Mouse (Mus musculus) thymus, postnatal 25 days (tissue): ENCODE data around the gene Gck.
"Not testable (repeated sequence)": the region's sequence is repeated elsewhere in the genome, so short reads cannot be mapped to it uniquely, and the experiment has no call there.

Experiments
- DNase-seq: peaks from one replicate; pipeline ENCODE4 v3.0.0; 2022

Gene Gck

GRCm38 (mm10) chr11:5907096-5907495 lies 42.8 kb downstream of the Gck start:
- no peak for DNase-seq

- no peak for DNase-seq
Observed at GRCm38 (mm10) chr11:5905778-5906518, 43.9 kb downstream of the Gck start.

DNA sequence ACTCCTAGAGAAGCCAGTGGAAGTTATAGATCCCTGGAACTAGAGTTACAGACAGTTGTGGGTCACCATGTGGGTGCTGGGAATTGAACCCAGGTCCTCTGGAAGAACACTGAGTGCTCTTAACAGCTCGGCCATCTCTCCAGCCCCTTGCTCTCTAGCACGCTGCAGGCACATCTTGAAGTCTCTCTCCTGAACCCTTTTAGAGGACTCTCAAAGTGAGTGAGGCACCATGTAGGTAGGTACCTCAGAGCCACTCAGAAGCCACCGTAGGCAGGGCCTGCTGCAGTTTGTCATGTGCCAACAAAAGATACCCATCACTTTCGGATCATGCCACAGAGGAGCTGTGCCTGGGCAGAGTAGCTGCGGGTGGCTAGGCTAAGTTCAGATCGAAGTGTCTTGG lies 45.0 kb downstream of the Gck start:
- DNase-seq = no peak

- DNase-seq = no peak
Observed at GRCm38 (mm10) chr11:5904357-5904756, 45.5 kb downstream of the Gck start.

- no peak for DNase-seq
Observed at GRCm38 (mm10) chr11:5903844-5904243, 46.0 kb downstream of the Gck start.

DNA sequence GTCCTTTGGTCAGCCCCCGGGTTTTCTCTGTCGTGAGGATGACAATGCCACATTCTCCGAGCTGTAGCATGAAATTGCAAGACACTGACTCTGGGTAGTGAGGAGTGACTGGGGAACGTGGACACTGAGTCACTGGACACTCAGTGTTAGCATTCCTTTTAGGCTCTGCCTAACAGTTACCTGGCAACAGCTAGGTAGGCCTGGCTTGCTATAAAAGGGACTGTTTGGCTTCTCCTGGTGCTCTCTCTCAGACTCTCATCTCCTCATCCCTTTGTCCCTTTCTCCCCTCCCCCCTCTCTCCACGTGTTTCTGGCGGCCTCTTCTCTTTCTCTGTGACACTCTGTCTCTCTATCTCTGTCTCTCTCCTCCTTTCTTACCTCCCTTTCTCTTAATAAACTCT lies 47.5 kb downstream of the Gck start:
- DNase-seq = no peak

- no peak for DNase-seq
Observed at GRCm38 (mm10) chr11:5901950-5902349, 47.9 kb downstream of the Gck start.

DNA sequence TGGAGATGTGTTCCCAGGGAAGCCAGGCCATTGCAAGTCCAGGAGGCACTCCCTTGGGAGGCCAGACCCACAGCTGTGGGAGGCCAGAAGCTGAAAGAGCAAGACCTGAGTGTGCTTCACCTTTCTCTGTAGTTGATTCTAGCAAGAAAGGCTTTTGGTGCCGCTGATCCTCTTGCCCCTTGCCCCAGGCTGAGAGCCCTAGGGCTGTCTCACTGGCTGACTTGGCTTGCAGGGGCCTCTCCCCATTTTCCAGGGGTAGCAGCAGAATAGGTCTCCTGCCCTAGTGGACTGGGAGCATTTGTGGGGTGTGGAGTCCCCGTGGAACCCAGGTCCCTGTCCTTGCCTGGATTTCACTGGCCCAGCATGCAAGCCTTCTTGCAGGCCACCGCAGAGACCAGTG lies 48.6 kb downstream of the Gck start:
- no peak for DNase-seq

DNA sequence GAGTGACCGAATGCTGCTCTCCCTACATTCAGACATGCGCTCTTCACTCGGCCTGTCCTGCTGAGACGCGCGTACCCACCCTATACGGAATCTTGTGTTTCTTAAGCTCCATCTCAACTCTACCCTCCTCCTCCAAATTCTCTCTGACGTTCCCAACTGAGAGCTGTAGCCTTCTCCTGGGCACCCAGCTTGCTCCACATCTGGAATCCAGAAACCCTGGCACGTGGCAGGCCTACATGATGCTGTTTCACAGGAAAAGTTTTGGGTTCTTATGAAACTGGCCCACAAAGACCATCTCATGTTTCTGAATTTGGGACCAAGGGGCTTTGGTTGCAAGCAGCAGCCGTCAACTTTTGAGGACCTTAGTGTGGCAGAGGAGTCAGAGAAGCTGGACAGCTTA lies 50.6 kb downstream of the Gck start:
- DNase-seq = no peak

- no peak for DNase-seq
Observed at GRCm38 (mm10) chr11:5898531-5898930, 51.4 kb downstream of the Gck start, which contains the start of gene Myl7. Myl7 (minus strand) TSS chr11:5898782.

DNA sequence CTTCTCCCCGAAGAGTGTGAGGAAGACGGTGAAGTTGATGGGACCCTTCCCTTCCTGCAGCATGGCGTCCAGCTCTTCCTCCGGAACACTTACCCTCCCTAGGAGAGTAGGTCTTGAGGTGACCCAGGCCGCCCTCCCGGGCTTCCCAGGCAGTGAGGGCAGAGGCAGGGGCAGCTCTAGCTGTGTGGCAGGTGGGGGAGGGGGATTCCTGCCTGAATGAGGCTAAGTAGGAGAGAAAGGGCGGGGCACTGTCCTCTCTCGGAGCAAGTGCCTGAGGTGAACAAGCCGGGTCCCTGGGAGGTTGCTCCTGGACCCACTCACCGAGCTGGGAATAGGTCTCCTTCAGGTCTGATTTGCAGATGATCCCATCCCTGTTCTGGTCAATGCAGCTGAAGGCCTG lies 52.0 kb downstream of the Gck start:
- DNase-seq = no peak

DNA sequence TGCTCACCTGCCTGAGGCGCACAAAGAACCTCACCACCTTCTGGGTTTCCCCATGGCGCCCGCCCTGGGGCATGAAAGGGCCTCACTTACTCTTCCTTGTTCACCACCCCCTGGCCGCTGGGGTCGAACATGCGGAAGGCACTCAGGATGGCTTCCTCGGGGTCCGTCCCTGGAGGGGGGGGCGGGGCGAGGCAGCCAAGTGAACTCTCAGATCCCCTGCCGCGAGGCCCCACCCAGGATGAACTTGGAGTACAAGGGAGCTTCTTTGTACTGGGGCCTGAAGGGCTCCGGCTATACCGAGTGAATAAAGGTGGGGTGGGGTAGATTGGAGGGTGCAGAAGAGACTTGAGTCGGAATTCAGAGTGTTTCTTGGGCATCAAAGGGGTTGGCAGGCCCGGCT lies 52.7 kb downstream of the Gck start:
- no peak for DNase-seq

- no peak for DNase-seq
Observed at GRCm38 (mm10) chr11:5893807-5894206, 56.1 kb downstream of the Gck start.

DNA sequence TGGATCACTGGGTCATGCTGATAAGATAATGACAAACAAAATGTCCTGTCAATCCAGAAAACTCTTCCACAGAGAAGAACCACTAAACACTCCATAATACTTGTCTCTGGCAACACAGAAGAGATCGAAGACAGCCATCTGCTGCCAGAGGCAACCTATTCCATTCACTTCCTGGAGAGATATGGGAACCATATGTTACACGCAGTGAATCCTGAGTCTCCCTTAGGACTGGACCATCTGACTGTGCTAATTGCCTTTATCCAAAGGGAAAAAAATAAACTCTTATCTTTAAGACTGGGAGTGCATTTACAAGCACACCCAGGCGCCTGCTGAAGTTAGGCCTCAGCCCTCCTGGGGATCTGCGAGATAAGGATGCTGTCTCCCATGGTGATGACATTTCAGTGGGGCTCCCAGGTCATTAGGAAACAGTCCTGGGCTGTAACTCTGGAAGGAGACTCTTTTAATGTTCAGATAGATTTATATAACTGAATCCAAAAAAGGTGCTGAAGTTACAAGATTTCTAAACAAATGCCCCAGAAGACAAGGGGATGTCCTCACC lies 57.0 kb downstream of the Gck start:
- no peak for DNase-seq

- no peak for DNase-seq
Observed at GRCm38 (mm10) chr11:5892151-5892591, 57.7 kb downstream of the Gck start.

- not testable (repeated sequence) for DNase-seq
Observed at GRCm38 (mm10) chr11:5888563-5888962, 61.3 kb downstream of the Gck start.

DNA sequence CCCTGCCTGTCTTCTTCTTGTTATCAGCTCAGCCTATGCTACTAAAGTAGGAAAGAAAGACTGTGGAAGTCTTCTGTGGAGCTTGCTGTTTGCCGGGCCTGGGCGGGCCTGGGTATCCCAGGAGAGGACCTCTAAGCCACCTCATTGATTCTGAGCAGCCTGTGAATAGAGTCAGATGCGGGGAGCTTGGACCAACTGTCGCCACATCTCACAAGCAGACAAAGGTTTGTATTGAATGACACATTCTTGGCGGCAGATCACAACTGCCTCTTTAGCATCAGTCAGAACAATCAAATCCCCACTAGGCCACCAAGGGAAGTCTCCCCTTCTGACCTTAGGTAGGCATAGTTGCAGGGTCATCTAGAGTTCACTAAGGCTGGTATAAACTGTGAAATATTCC lies 62.6 kb downstream of the Gck start:
- DNase-seq = no peak

- peak; percentile 52 for DNase-seq
Observed at GRCm38 (mm10) chr11:5886187-5886586, 63.7 kb downstream of the Gck start.

DNA sequence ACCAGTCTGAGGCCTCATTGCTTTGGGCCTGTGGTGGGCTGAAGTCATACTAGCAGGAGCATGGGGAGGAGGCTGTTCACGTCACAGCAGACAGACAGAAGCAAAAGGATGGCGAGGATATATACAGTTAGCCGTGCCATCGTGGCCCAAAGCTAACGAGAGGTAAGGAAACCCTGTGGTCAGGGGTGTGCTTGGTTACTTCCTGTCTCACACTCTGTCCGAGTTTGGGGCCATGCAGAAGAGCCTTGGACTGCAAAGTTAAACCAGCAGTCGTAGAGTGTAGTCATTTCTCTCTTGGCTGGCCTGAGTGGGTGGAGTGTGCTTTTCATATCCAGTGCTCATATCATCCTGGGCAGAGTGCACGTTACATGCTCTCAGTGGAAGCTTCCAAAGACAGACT lies 67.4 kb downstream of the Gck start:
- no peak for DNase-seq

DNA sequence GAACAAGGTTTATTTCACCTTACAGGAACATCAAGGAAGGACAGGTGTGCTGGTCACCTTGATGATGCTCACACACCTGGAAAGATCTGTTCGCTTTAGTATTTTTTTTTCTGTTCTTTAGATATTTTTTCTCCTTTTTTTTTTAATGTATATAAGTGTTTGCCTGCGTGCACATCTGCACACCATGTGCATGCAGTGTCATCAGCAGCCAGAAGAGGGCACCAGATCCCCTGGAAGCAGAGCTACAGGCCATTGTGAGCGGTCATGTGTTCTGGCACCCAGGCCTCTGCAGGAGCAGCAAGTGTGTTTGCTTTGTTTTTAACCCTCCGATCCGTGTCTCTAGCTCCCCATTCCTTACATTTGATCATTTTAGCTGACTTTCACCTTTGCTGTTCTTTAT lies 70.0 kb downstream of the Gck start:
- DNase-seq = peak; percentile 57

- DNase-seq = no peak
Observed at GRCm38 (mm10) chr11:5878661-5879060, 71.2 kb downstream of the Gck start.

DNA sequence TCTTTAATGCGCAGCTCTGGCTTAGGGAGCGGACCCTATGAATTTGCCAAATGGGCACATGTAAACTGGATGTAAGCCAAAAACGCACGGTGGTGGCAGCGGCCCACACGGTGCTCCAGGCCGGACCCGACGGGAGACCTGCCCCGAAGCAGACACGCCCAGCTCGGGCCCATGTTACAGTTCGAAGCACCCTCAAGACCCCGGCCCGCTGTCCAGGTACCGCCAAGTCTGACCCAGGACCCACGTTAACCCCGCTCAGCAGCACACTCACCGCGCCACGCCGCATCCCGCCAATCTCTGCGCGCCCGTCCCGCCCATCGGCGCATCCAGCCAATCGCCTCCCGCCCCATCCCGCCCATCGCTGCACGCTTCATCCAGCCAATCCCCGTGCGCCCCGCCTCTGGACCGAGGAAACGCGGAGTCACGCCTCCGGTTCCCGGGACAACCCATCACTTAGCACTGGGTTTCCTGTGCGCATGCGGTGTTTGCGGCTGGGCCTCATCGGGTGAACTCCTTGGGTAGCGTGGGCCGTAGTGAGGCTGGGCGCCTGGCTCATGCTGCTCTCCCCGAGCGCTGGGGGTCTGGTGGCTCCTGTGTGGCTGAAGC lies 71.9 kb downstream of the Gck start, which contains the start of gene Pold2:
Pold2 (minus strand) TSS at position 372 of the 606 bp plus-strand sequence.
- peak; percentile 97 for DNase-seq

DNA sequence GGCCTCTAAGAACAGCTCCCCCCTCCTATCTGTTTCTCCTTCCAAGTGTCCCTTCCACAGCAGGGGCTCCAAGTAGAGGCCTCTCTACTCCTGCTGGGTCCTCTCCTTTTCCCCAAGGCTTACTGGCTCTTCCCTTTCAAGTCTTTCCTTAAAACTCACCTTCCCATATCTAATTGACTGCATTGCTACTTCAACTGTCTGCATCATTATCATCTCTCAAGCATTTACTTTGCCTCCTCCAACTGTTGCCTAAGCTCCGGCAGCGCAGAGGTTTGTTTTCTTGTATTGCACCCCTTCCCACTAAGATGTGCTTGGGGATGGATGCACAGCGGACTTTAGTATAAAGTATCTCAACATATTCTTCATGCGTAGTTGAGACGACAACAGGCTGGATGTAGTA lies 72.5 kb downstream of the Gck start:
- DNase-seq = no peak

DNA sequence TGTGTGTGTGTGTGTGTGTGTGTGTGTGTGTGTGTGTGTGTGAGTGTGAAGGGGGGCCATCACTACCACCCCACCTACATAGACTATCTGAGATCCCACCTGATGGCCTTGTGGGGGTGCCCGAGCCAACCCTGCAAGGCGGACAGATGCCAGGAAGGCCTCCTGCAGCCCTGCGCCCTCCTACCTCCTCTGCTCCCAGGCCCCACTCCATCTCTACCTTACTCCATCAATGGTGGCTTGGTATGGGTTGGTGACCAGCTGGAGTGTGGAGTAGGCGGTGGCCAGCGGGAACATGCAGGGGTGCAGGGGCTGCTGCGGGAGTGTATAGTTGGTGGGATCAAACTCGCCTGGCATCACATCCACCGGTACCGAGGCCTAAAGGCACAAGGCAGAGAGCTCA lies 76.7 kb downstream of the Gck start:
- no peak for DNase-seq
